Mouse (Mus musculus) spleen, embryonic (tissue): ENCODE data around the gene Crebl2.

Source experiments
- CTCF ChIA-PET: fragments of 350-600 bp; sonication (Branson Sonifier 250); formaldehyde crosslinking; loops from one replicate; lab custom pipeline; 2022; lab: Charles Lee

Gene Crebl2

DNA sequence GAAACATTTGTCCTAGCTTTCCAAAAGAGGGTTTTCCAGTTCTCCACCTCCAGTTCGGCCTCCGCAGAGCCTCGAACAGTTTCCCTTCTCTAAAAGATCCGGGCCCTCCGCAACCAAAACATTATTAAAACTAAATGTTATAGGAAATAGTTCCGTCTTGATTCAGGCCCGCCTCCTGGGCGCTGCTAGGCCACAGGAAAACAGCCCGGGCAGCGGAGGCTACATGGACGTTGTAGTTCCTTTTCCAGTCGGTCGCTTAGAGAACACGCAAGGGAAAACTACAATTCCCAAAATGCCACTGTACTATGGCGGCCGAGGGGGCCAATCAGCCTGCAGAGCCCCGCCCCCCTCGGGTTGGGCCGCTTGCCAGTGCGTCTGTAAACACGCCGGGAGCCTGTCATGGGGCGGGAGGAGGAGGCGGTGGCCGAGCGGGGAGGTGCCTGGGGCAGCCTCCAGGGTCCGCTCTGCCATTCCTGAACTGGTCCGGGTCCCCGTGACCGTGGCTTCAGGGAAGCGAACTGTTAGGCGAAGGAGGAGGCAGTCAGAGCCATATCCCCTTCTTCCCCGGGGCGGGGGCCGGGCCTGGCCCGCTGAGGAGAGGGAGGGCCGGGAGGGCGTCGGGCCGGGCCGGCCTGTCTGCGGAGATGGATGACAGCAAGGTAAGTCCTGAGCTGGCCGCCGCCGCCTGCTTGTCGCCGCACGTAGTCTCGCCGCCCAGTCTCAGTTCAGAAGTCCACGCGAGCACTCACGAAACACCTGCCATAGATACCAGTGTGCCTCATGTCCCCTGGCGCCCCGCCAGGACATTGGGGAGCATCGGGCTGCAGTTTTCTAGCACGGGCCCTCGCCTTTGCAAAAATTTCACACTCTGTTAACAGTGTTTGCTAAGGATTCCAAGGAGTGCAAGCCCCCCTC, at the start of gene Crebl2:
Crebl2 (plus strand) TSS at position 369 of the 915 bp plus-strand sequence.
- CTCF ChIA-PET = interaction anchor here (0.6 to 0.7 kb wide), 3 partner anchors 35 to 157 kb away, joined by 3 to 7 read pairs (median 5); no protein-coding TSS in a partner anchor

GRCm38 (mm10) chr6:134781494-134781913, 48.5 kb upstream of the Crebl2 start:
- CTCF ChIA-PET = no interaction called here

DNA sequence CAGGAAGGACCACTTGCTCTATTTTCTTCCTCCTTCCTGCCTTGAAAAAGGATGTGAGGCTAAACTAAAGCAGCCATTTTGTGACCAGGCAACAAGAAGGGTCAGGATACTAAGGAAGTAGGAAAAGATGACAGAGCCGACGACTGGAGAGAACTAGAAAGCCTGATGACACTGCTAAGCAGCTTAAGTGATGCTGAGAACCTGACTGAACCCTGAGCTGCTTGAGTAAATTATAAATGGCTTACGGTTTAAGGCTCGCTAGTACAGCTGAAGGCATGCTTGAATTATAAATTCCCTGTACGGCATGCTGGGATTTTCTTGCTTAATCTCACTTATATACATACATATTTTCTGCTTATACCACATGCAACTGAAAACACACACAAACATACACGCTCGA, 47.1 kb upstream of the Crebl2 start:
- CTCF ChIA-PET = no interaction called here

DNA sequence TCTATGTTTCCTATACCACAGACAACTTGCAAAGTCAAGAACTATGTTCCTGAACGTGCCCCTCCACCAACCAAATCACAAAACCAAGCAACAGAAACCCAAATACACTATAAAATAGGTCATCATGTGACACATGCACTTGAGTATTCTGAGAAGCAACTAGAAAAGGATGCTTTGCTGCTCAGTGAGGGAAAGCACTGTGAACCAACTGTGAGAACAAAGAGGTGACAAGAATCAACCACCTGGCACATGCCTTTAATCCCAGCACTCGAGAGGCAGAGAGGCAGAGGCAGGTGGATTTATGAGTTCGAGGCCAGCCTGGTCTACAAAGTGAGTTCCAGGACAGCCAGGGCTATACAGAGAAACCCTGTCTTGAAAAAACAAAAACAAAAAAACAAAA, 43.5 kb upstream of the Crebl2 start:
- CTCF ChIA-PET = interaction anchor here (0.7 kb wide), 1 partner anchor 740 kb away, joined by 3 read pairs; no protein-coding TSS in a partner anchor

GRCm38 (mm10) chr6:134789100-134789499, 40.9 kb upstream of the Crebl2 start:
- CTCF ChIA-PET = interaction anchor here (0.6 kb wide), 1 partner anchor 16 kb away, joined by 4 read pairs; no protein-coding TSS in a partner anchor

DNA sequence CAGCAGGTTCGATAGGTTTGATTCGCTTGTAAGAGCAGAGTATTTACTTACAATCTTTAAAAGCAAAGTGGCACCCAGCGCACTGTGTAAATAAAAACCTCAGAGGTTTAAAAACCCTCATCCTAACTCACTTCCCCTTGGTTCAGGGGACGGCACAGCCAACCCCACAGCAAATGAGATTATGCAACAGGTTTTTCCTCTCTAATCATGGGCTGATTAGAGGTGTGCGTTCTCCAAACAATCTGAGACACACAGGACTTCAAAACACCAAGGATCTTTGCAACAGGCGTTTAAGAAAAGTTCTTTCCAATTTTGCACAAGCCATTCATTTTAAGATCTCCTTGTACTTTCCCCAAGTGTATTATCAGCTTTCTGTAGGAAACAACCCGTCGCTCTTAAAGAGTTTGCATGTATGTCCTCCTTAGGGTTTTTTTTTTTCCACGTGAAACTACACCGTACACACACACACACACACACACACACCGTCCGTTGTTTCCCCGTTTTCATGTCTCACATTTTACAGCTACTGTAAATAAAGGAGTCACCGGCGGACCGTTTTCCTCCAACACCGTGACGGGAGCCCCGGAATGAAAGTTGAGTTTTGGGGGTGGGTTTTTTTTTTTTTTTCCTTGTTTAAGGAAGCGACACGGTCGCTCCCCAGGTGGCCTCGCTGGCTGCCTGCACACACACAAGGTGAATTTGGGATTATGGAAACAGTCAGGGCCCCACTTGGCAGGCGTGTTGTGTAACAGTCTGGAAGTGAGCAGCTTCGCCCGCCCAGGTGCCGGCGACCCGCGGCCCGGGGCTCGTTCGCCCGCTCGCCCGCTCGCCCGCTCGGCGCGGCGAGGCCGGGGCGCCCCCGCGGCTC, 38.5 kb upstream of the Crebl2 start:
- CTCF ChIA-PET = interaction anchor here (0.6 kb wide), 1 partner anchor 20 kb away, joined by 3 read pairs; no protein-coding TSS in a partner anchor

DNA sequence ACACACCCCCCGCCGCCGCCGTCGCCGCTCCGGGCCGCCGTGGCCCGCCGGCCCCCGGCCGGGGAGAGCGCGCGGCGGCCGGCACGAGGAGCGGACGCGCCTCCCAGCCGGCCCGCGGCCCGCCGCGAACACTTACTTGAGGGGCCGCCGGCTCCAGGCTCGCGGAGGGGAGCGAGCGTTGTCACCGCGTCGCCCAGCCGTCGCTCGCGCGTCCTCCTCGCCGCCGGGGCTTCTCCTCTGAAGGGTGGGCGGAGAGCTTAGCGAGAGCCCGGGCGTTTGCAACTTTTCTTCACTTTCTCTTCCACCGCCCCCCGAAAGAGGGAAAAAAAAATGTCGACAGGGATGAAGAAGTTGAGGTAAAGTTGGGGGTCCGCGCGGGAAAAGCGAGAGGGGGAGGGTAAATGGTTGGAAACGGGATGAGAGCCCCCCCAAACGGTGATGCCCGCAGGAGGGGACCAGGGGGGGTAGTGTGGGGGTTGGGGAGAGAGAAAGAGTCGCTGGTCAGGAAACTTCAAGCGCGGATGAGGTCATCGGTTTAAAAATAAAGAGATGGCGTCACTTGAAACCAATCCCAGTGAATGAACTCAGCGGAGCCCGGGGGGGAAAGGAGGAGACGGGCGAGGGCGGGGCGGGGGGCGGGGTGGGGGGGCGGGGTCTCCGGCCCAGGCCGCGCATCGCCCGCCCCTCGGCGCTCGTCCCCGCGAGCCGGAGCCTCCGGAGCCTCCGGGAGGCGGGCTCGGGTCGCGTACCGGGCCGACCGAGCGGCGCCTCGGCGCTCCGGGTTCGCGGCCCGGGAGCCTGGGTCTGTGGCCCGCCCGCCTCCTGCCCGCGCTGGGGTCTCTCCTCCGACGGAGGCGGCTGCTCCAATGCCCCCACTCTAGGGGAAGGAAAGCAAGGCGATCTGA, 37.6 kb upstream of the Crebl2 start, which contains the start of gene Dusp16:
Dusp16 (minus strand) TSS at position 485 of the 905 bp plus-strand sequence.
- CTCF ChIA-PET = no interaction called here

DNA sequence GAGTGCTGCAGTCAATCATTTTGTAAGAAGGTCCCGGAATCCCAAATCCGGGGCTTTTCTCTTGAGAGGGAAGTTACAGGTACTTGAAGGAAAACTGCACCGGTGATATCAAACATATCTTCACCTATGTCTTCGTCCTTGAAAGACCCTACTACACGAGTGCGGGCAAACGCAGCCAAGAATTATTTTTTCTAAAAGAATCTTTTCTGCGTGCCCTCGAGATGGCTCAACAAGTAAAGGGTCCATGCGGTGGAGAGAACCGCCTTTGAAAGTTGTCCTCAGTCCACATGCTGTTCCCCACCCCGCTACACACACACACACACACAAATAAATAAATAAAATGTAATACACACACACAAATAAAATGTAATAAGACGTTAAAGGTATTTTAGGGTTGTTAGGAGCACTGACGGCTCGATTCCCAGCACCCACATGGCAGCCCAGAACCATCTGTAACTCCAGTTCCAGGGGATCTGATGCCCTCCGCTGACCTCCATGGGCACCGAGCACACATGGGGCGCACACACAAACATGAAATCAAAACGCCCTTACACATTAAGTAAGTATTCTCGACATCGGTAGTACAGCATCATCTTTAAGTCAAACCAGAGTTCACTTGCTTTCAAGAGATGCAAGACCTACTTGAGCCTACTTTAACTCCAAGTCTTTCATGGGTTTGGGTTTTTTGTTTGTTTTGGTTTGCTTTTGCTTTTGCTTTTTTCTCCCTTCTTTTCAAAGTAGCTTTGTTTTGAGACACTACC, 36.7 kb upstream of the Crebl2 start:
- CTCF ChIA-PET = interaction anchor here (1.0 kb wide), 1 partner anchor 112 kb away, joined by 4 read pairs; no protein-coding TSS in a partner anchor

DNA sequence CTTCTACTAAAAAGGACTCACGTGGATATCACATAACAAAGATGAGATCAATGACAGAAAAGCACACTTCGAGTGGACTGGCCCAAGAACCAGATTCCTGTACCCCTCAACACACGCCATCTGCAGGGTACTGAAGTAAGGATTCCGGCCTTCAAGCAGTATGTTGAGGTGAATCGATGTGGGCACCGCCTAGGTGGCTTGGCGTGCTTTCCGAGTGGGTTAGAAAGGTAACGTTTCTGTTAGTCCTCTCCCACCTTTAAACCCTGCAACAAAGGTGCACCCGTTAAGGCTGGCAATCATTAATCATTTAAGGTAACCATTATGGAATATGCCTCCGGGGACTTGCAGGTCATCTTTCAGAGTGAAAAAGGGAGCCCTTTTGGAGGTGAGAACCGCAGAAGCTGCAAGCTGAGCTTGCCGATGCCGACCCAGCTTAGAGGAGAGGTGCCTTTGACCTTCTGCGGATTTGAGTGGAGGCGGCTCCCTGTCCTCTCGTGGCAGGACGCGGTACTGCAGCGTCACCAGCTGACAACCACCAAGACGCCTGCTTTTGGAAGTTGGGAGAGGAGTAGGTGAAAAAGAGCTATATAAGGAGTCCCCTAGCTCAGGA, 35.9 kb upstream of the Crebl2 start:
- CTCF ChIA-PET = interaction anchor here (1.0 kb wide), 1 partner anchor 112 kb away, joined by 4 read pairs; no protein-coding TSS in a partner anchor

DNA sequence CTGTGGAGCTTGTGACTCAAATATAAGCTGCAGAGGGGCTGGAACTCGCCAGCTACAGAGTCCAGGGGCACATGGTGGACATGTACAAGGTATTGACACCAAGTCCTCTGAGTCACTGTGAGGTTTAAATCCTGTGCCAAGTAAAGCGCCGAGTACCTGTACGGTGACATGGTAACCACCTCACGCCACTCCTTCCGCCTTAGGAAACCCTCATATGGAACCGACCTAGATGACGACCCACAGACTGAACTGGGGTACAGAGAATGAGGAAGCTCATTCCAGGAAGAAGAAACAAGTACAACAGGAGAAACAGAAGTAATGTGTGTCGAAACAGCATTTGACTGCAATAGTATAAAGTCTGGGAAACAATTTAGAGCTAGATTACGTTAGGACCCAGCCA, 33.7 kb upstream of the Crebl2 start:
- CTCF ChIA-PET = interaction anchor here (0.5 kb wide), 1 partner anchor 11 kb away, joined by 7 read pairs; no protein-coding TSS in a partner anchor

GRCm38 (mm10) chr6:134801483-134801882, 28.5 kb upstream of the Crebl2 start:
- CTCF ChIA-PET = no interaction called here

DNA sequence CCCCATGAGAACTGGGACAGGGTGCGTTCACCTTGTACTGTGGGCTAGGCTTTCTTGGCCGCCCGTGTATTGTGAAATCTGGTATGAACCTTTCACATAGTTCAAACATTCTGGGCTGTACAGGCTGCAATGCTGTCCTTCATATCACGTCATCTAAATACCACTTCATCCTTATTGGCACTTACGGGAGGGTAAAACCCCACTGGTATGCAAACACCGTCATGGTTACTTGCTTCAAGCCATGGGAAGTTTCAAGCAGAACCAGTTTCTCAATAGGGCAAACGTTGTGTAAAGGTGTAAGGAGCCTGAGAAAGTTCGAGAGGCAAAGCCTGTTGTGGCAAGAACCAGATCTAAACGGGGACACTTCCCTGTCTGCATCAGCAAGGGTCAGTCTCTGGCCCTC, 27.3 kb upstream of the Crebl2 start:
- CTCF ChIA-PET = no interaction called here

DNA sequence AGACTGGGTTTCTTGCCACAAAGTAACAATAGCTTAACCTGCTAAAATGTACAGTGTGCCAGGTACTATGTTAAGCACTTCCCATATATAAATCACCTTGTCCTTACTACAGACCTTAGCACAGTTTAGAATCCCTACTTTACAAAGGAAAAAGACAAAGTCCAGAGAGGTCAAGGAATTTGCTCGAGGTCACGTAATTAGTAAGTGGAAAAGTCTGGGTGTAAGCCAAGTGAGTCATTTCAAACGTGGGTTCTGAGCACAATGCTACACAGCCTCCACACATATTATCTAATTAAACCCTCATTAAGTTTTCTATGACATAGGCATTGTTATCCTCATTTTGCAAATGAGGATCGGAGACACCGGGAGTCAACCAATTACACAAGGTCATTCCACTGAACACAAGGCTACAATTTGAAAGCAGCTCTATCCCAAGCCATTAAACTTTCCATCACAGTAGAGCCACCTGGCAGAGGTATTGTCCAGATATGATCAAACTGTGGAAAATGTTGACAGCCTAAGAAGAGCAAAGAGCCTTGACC, 25.1 kb upstream of the Crebl2 start:
- CTCF ChIA-PET = no interaction called here

GRCm38 (mm10) chr6:134806130-134806529, 23.8 kb upstream of the Crebl2 start:
- CTCF ChIA-PET = no interaction called here

DNA sequence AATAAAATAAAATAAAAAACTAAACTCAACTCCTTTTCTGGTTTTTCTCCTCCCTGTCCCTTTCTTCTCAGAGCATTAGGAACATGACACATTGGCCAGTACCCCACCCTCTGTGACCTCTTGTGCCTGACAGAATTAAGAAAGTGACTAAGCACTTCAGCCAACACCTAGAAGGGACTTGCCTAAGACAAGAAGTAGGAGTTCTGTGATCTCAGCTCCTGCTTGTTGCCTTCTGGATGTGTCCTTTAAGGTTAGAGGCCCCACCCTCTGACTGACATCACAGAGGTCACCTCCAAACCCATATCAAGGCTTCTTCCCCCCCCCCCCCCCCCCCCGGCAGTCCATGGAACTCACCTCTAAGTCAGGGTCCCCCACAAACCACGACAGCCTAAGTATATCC, 22.9 kb upstream of the Crebl2 start:
- CTCF ChIA-PET = interaction anchor here (0.7 kb wide), 1 partner anchor 11 kb away, joined by 7 read pairs; no protein-coding TSS in a partner anchor

DNA sequence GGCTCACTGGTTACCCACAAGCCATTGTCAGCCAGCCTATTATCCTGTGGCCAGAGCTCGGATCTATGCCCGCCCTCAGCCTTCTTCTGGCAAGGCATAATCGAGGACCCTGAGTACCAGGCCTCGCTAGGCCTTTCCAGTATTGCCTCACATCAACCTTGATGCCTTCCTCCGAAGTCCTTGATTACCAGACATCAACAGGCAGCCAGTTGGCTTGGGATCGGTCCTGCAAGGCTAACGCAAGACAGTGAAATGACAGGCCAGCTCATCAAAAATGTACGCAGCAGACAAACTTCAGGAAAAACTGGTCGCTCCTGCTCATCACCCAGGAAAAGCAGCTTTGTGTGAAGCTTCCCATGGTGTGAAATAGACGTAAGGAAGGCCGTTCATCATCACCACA, 22.2 kb upstream of the Crebl2 start:
- CTCF ChIA-PET = interaction anchor here (0.8 kb wide), 1 partner anchor 17 kb away, joined by 4 read pairs; no protein-coding TSS in a partner anchor

GRCm38 (mm10) chr6:134813066-134813465, 16.9 kb upstream of the Crebl2 start:
- CTCF ChIA-PET = interaction anchor here (1.2 kb wide), 1 partner anchor 10 kb away, joined by 3 read pairs; no protein-coding TSS in a partner anchor

DNA sequence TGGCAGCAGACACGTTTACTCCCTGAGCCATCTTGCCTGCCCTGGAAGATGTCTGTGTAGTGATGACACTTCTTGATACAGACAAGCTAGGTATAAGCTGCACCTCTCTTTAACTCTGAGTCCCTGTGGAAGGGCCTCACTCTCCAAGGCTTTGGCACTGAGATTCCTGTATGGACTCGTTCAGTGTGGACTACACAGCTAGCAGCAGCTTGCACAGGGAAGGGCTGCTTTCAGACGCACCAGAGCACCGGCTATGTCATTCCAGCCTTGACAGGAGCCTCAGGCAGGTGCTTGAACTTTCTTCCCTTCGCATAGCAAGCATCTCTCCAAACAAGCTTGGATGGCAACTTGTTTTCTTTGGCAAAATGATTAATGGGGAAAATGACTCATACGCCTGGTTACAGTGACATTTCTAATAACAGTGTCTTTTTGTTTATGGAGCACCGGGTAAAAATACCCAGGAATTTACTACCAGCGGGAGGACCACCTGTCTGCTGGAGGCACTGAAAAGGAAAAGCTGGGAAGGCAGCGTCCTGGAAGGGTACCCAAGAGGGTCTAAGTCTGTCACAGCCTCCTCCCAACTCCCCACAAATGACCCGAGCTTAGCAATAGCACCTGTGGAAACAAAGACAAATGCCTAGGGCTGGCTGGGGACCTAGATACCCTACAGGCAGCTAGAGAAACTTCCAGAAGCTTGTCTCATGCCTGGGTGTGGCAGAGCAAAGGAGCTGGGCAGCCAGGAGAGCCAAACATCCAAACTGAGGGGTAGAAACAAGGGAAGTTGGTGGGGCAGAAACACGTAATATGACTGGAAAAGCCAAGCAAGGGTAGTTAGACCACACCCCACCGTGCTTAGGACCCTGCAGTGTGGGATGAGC, 12.7 kb upstream of the Crebl2 start:
- CTCF ChIA-PET = interaction anchor here (0.9 kb wide), 1 partner anchor 26 kb away, joined by 3 read pairs; no protein-coding TSS in a partner anchor
